Mouse (Mus musculus) ES-E14 (cell line): ENCODE measurements around the gene Map4k3. TPM values are rescaled to one million over a fixed set of nuclear protein-coding genes. Genes with fewer than 3 reads are reported as not detected.
"Not testable (repeated sequence)": the region's sequence is repeated elsewhere in the genome, so short reads cannot be mapped to it uniquely, and the experiment has no call there.

Experiments
- DNase-seq: peaks from one replicate; pipeline ENCODE4 v3.0.0-alpha.2; 2013; ENCODE audit warnings: low read depth, low spot score
- H3K27ac ChIP-seq: 2 replicates; pipeline ENCODE4 v1.5.1; 2012; ENCODE audit warnings: low read depth, mild to moderate bottlenecking, low read length, moderate library complexity, mixed read lengths; ENCODE audit not compliant: poor library complexity, insufficient read depth, severe bottlenecking
- H3K36me3 ChIP-seq: 2 replicates; pipeline ENCODE4 v1.6.1; 2012; ENCODE audit warnings: mild to moderate bottlenecking, low read length, moderate library complexity, mixed read lengths; ENCODE audit not compliant: control insufficient read depth, poor library complexity, insufficient read depth, severe bottlenecking
- H3K4me1 ChIP-seq, 2 experiments: fragments of 150-350 bp in 1 of 2; sonication (generic) in 1 of 2; 2 replicates each; pipeline ENCODE4 v1.6.1; 2012; ENCODE audit warnings: low read length in 2 of 2, mild to moderate bottlenecking in 1 of 2, mixed read lengths in 1 of 2; ENCODE audit not compliant: control insufficient read depth in 2 of 2, insufficient read depth in 2 of 2, poor library complexity in 1 of 2
- H3K4me3 ChIP-seq, 2 experiments: fragments of 150-350 bp in 1 of 2; sonication (generic) in 1 of 2; 2 replicates each; pipeline ENCODE4 v1.5.1; 2012; ENCODE audit warnings: low read length in 2 of 2, low read depth in 1 of 2, mild to moderate bottlenecking in 1 of 2, mixed read lengths in 1 of 2; ENCODE audit not compliant: insufficient read depth in 1 of 2, poor library complexity in 1 of 2, severe bottlenecking in 1 of 2
- H3K9ac ChIP-seq: 2 replicates; pipeline ENCODE4 v1.6.1; 2012; ENCODE audit warnings: low read depth, mild to moderate bottlenecking, low read length, mixed read lengths; ENCODE audit not compliant: poor library complexity, insufficient read depth, severe bottlenecking
- H3K9me3 ChIP-seq: fragments of 150-350 bp; sonication (generic); 2 replicates; pipeline ENCODE4 v1.6.1; 2012; ENCODE audit warnings: low read depth, mild to moderate bottlenecking, low read length; ENCODE audit not compliant: control insufficient read depth, insufficient read depth
- CHD2 ChIP-seq: IDR thresholded peaks from 2 replicates; pipeline ENCODE4 v1.6.1; 2014; ENCODE audit warnings: mild to moderate bottlenecking, low read depth, low read length, inconsistent platforms
- HCFC1 ChIP-seq: IDR thresholded peaks from 2 replicates; pipeline ENCODE4 v1.6.1; 2012; ENCODE audit warnings: low read length, inconsistent platforms, borderline replicate concordance; ENCODE audit not compliant: insufficient read depth
- MAFK ChIP-seq: IDR thresholded peaks from 2 replicates; pipeline ENCODE4 v1.6.1; 2014; ENCODE audit warnings: mild to moderate bottlenecking, low read depth, low read length, inconsistent platforms; ENCODE audit not compliant: insufficient read depth
- ZC3H11A ChIP-seq: IDR thresholded peaks from 2 replicates; pipeline ENCODE4 v1.6.1; 2012; ENCODE audit warnings: low read depth, mild to moderate bottlenecking, inconsistent platforms, low read length, borderline replicate concordance
- ZNF384 ChIP-seq: IDR thresholded peaks from 2 replicates; pipeline ENCODE4 v1.6.1; 2012; ENCODE audit warnings: low read depth, low read length, inconsistent platforms
- in situ Hi-C, 2 experiments: fragments of 600-800 bp; cut with MboI; formaldehyde crosslinking; loops; one replicate each; pipeline ENCODE4 v1.15.1; 2025; ENCODE audit warnings: low sequenced_read_pairs in 2 of 2, inconsistent platforms in 1 of 2; ENCODE audit not compliant: unreplicated experiment in 2 of 2
- total RNA-seq: library from RNA; depleted of rRNA; stranded (reverse); fragments of 300-350 nt; gene quantifications from 2 replicates; pipeline ENCODE4 v1.2.3, GENCODE M21; 2012

The Map4k3 gene
- total RNA-seq, 1 experiment: 22.3 TPM

DNA sequence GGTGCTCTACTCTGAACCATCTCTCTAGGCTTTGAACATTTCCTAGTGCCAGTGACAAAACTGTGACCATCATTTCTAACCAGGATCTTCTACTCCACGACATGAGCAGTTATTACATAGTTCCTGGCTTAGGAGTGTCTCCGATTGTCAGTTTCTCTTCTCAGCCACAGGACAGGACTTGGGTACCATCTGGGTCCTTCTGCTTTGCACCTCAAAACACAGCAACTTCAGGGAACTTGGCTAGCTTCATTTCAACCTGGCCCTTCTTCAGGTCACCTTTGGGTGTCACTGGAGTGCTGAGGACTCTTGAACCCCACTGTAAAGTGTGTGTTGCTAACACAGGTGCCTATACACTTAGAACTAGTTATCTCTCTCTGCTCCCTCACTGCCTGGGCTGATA, 181.4 kb downstream of the Map4k3 start:
- Histone ChIP-seq H3K27ac (no peak overlapping the region), H3K4me3 (no peak overlapping the region), H3K36me3 (no peaks in the 10 kb centered on the region; the same call in 1 of the 2 replicates), H3K4me1 (peaks cover 4 to 6% of the 10 kb centered on the region in 2 experiments; a peak in 3 of 4 replicates), H3K9me3 (no peaks in the 10 kb centered on the region), H3K9ac (no peak overlapping the region)
- in situ Hi-C loops: no loop called here
- no peak for TF ChIP-seq MAFK
- DNase-seq: no peak

GRCm38 (mm10) chr17:80546227-80546626, 182.1 kb downstream of the Map4k3 start:
- H3K9ac ChIP-seq: no peak overlapping the region
- no peaks in the 10 kb centered on the region for H3K9me3 ChIP-seq
- in situ Hi-C loops: no loop called here
- H3K27ac ChIP-seq: no peak overlapping the region
- no peak overlapping the region for H3K4me3 ChIP-seq
- peaks cover 6 to 7% of the 10 kb centered on the region in 2 experiments; a peak in 3 of 4 replicates for H3K4me1 ChIP-seq
- TF ChIP-seq ZNF384 (no peak), HCFC1 (no peak), MAFK (no peak), CHD2 (no peak), ZC3H11A (no peak)
- H3K36me3 ChIP-seq: no peaks in the 10 kb centered on the region; the same call in 1 of the 2 replicates
- no peak for DNase-seq

DNA sequence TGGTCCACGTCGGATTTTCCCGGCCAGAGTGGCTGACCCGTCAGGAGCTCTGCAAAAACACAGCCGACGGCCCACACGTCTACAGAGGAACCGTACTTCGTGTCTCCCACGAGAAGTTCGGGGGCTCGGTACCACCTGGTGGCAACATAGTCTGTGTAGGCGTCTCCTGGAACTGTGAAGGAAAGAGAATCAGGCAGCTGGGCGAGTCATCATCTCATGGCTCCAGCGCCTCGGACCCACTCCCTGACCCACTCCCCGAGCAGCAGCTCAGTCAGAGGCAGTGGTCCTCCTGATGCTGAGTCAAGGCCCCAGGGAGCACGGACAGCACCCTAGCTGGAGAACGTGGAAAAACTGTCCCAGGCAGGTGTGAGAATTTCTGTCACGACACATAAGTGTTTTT, 184.6 kb downstream of the Map4k3 start:
- H3K4me3 ChIP-seq: no peak overlapping the region
- TF ChIP-seq HCFC1 (no peak), MAFK (no peak), CHD2 (no peak), ZC3H11A (no peak), ZNF384 (no peak)
- no peak for DNase-seq
- H3K36me3 ChIP-seq: no peaks in the 10 kb centered on the region
- no peak overlapping the region for H3K27ac ChIP-seq
- no peaks in the 10 kb centered on the region for H3K9me3 ChIP-seq
- in situ Hi-C loops: no loop called here
- no peak overlapping the region for H3K9ac ChIP-seq
- peaks cover 6 to 7% of the 10 kb centered on the region in 2 experiments; a peak in 3 of 4 replicates for H3K4me1 ChIP-seq

- H3K36me3 ChIP-seq: no peaks in the 10 kb centered on the region
- H3K27ac ChIP-seq: no peak overlapping the region
- TF ChIP-seq ZNF384 (no peak), ZC3H11A (no peak), CHD2 (no peak), MAFK (no peak), HCFC1 (no peak)
- H3K4me3 ChIP-seq: no peak overlapping the region
- H3K4me1 ChIP-seq: peaks cover 4 to 5% of the 10 kb centered on the region in 2 experiments; a peak in 3 of 4 replicates
- in situ Hi-C loops: no loop called here
- no peak overlapping the region for H3K9ac ChIP-seq
- no peaks in the 10 kb centered on the region for H3K9me3 ChIP-seq
- DNase-seq: no peak
These were observed 191.1 kb downstream of the Map4k3 start for GRCm38 (mm10) chr17:80537136-80537535.

DNA sequence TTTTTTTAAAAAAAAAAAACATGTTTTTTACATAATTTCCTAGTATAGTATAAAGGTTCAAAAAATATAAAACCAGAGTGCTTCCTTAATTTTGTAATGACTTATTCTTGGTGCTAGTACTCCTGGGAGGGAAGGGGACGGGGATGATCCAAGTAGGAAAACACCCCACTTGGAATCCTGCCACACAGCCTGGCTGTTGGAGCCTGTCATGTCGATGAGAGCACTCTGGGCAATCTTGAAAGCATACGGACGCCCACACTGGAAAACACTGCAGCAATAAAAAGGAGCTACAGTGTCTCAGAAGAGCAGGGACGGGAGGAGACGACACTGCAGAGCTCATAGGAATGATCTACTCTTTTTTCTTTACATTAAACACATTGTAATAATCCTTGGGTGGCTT, 192.7 kb downstream of the Map4k3 start:
- in situ Hi-C loops: no loop called here
- H3K4me3 ChIP-seq: no peak overlapping the region
- no peaks in the 10 kb centered on the region for H3K9me3 ChIP-seq
- H3K27ac ChIP-seq: no peak overlapping the region
- DNase-seq: no peak
- no peaks in the 10 kb centered on the region for H3K36me3 ChIP-seq
- TF ChIP-seq CHD2 (no peak), ZNF384 (no peak), HCFC1 (no peak), MAFK (no peak), ZC3H11A (no peak)
- no peaks in the 10 kb centered on the region for H3K4me1 ChIP-seq
- no peak overlapping the region for H3K9ac ChIP-seq

- H3K27ac ChIP-seq, H3K9ac ChIP-seq, H3K36me3 ChIP-seq, H3K4me3 ChIP-seq, DNase-seq, H3K9me3 ChIP-seq, in situ Hi-C loops, H3K4me1 ChIP-seq: not testable (repeated sequence)
These were observed 196.9 kb downstream of the Map4k3 start for GRCm38 (mm10) chr17:80531351-80531750.
